Mouse (Mus musculus): Measurements from ENCODE around the gene Rpl36.

Gene Rpl36

GRCm38 (mm10) chr17:56613236-56613844 is at the start of gene Rpl36:
TSS of gene Rpl36 (plus strand) at chr17:56613416.
- TF ChIP-seq POU5F1 (IDR thresholded peaks at IDR 0.05; ENCODE audit: borderline replicate concordance, low read length) = no peak
- TF ChIP-seq CTCF (conservative IDR thresholded peaks at IDR 0.05; ENCODE audit: low read length) = peak; percentile 93
- no peak for TF ChIP-seq NANOG (IDR thresholded peaks at IDR 0.05; ENCODE audit: borderline replicate concordance, low read length)
- H3K36me3 ChIP-seq (ENCODE audit: insufficient read depth, low read length) = peaks cover 52% of the 10 kb centered on the region
- peaks cover 71% of the 10 kb centered on the region for H3K4me1 ChIP-seq (replicated peaks; ENCODE audit: low read depth, low read length)
- H3K4me3 ChIP-seq (replicated peaks; ENCODE audit: low read length) = peak within 1 kb of the TSS; percentile 91
- no peaks in the 10 kb centered on the region for H3K9me3 ChIP-seq (ENCODE audit: low read length)
- no peaks in the 10 kb centered on the region for H3K27me3 ChIP-seq (ENCODE audit: insufficient read depth, low read length)

GRCm38 (mm10) chr17:56566293-56566692 is 46.9 kb upstream of the Rpl36 start:
- Histone ChIP-seq H3K27me3 (ENCODE audit: insufficient read depth, low read length) (no peaks in the 10 kb centered on the region), H3K36me3 (ENCODE audit: insufficient read depth, low read length) (peaks cover 100% of the 10 kb centered on the region), H3K9me3 (ENCODE audit: low read length) (no peaks in the 10 kb centered on the region), H3K4me1 (replicated peaks; ENCODE audit: low read depth, low read length) (peaks cover 40% of the 10 kb centered on the region), H3K4me3 (replicated peaks; ENCODE audit: low read length) (peak overlapping the region; percentile 37)
- TF ChIP-seq NANOG (IDR thresholded peaks at IDR 0.05; ENCODE audit: borderline replicate concordance, low read length) = no peak
- no peak for TF ChIP-seq CTCF (conservative IDR thresholded peaks at IDR 0.05; ENCODE audit: low read length)
- TF ChIP-seq POU5F1 (IDR thresholded peaks at IDR 0.05; ENCODE audit: borderline replicate concordance, low read length) = no peak

DNA sequence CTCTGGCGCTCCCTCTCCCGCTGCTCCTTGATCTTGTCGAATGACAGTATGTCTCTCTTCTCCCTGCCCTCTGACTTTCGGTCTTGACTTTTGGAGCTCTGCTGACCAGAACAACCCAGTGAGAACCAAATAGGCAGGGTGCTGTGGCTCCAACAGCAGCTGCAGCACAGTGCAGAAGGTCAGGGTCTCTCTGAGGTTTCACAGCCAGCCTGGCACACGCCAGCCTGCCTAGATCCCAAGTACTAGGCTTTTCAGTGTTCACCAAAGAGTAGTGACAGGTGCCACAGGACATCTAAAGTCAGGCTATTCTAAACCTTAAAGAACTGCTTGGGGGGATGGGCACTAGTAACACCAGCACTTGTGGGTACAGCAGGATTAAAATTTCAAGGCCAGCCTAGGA is 46.3 kb upstream of the Rpl36 start:
- H3K4me1 ChIP-seq (replicated peaks; ENCODE audit: low read depth, low read length) = peaks cover 39% of the 10 kb centered on the region
- no peaks in the 10 kb centered on the region for H3K9me3 ChIP-seq (ENCODE audit: low read length)
- H3K27me3 ChIP-seq (ENCODE audit: insufficient read depth, low read length) = no peaks in the 10 kb centered on the region
- H3K4me3 ChIP-seq (replicated peaks; ENCODE audit: low read length) = peak overlapping the region; percentile 37; the same call in 1 of the 2 replicates
- TF ChIP-seq CTCF (conservative IDR thresholded peaks at IDR 0.05; ENCODE audit: low read length) (no peak), POU5F1 (IDR thresholded peaks at IDR 0.05; ENCODE audit: borderline replicate concordance, low read length) (no peak), NANOG (IDR thresholded peaks at IDR 0.05; ENCODE audit: borderline replicate concordance, low read length) (no peak)
- H3K36me3 ChIP-seq (ENCODE audit: insufficient read depth, low read length) = peaks cover 100% of the 10 kb centered on the region

DNA sequence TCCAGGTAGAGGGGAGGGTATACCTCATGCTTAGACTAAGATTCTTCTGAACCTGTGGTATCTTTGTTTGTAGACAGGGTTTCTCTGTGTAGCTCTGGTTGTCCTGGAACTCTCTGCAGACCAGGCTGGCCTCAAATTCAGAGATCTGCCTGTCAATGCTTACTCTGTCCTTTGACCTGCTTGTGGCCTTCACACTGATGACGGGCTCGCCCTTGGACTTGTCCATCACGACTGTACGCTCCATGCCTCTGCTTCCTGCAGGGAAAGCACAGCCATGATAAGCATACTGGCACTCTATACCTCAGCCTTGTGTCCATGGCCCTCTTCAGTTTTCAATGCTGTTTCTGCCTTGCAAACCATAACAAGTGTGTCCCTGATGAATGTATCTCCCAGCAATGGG is 45.8 kb upstream of the Rpl36 start:
- peaks cover 100% of the 10 kb centered on the region for H3K36me3 ChIP-seq (ENCODE audit: insufficient read depth, low read length)
- H3K27me3 ChIP-seq (ENCODE audit: insufficient read depth, low read length) = no peaks in the 10 kb centered on the region
- H3K9me3 ChIP-seq (ENCODE audit: low read length) = no peaks in the 10 kb centered on the region
- TF ChIP-seq CTCF (conservative IDR thresholded peaks at IDR 0.05; ENCODE audit: low read length) (no peak), POU5F1 (IDR thresholded peaks at IDR 0.05; ENCODE audit: borderline replicate concordance, low read length) (no peak), NANOG (IDR thresholded peaks at IDR 0.05; ENCODE audit: borderline replicate concordance, low read length) (no peak)
- peaks cover 36% of the 10 kb centered on the region for H3K4me1 ChIP-seq (replicated peaks; ENCODE audit: low read depth, low read length)
- peak overlapping the region; percentile 37; the same call in 1 of the 2 replicates for H3K4me3 ChIP-seq (replicated peaks; ENCODE audit: low read length)

DNA sequence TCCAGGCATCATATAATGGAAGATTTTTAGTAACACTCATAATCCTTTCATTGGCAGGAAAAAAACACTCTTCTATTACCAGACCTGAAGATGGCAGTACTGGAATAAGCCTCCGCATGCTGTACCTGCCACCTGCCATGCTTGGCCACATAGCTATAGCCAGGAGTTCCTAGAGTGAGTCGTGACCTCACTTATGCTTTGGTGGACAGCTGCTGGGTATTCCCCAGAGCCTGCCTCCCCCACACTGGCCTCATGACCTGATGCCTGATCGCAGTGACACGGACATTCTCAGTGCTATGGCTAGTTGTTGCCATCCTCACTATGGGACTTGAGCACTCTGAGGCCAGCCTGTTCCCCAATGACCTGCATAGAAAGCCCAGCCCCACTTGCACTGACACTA is 42.9 kb upstream of the Rpl36 start:
- Histone ChIP-seq H3K27me3 (ENCODE audit: insufficient read depth, low read length) (no peaks in the 10 kb centered on the region), H3K9me3 (ENCODE audit: low read length) (no peaks in the 10 kb centered on the region), H3K4me1 (replicated peaks; ENCODE audit: low read depth, low read length) (peaks cover 21% of the 10 kb centered on the region), H3K4me3 (replicated peaks; ENCODE audit: low read length) (no peak overlapping the region), H3K36me3 (ENCODE audit: insufficient read depth, low read length) (peaks cover 99% of the 10 kb centered on the region)
- TF ChIP-seq NANOG (IDR thresholded peaks at IDR 0.05; ENCODE audit: borderline replicate concordance, low read length) (no peak), POU5F1 (IDR thresholded peaks at IDR 0.05; ENCODE audit: borderline replicate concordance, low read length) (no peak), CTCF (conservative IDR thresholded peaks at IDR 0.05; ENCODE audit: low read length) (no peak)

DNA sequence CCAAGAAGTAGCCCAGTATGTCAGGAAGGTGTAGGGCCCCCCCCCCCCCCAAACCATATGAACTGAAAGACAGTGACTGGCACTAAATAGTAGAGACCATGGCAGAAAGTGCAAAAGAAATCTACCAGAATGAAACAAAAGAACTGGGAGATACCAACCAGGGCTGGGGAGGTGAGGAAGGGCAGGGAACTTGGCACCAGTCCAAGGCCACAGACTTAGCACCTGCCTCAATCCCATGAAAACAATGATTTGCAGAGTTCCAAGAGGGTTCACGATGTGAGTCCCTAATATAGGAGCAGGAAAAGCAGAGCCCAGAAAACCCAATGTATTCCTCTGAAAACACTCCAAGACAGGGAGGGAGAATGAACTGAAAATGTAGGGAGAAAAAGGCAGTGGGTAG is 41.1 kb upstream of the Rpl36 start:
- no peaks in the 10 kb centered on the region for H3K27me3 ChIP-seq (ENCODE audit: insufficient read depth, low read length)
- peaks cover 96% of the 10 kb centered on the region for H3K36me3 ChIP-seq (ENCODE audit: insufficient read depth, low read length)
- H3K4me3 ChIP-seq (replicated peaks; ENCODE audit: low read length) = no peak overlapping the region
- peaks cover 21% of the 10 kb centered on the region for H3K4me1 ChIP-seq (replicated peaks; ENCODE audit: low read depth, low read length)
- H3K9me3 ChIP-seq (ENCODE audit: low read length) = no peaks in the 10 kb centered on the region
- TF ChIP-seq CTCF (conservative IDR thresholded peaks at IDR 0.05; ENCODE audit: low read length) (no peak), POU5F1 (IDR thresholded peaks at IDR 0.05; ENCODE audit: borderline replicate concordance, low read length) (no peak), NANOG (IDR thresholded peaks at IDR 0.05; ENCODE audit: borderline replicate concordance, low read length) (no peak)

- Histone ChIP-seq H3K4me1 (replicated peaks; ENCODE audit: low read depth, low read length) (peaks cover 19% of the 10 kb centered on the region), H3K27me3 (ENCODE audit: insufficient read depth, low read length) (no peaks in the 10 kb centered on the region), H3K36me3 (ENCODE audit: insufficient read depth, low read length) (peaks cover 96% of the 10 kb centered on the region), H3K9me3 (ENCODE audit: low read length) (no peaks in the 10 kb centered on the region), H3K4me3 (replicated peaks; ENCODE audit: low read length) (no peak overlapping the region)
- no peak for TF ChIP-seq CTCF (conservative IDR thresholded peaks at IDR 0.05; ENCODE audit: low read length)
- no peak for TF ChIP-seq NANOG (IDR thresholded peaks at IDR 0.05; ENCODE audit: borderline replicate concordance, low read length)
- no peak for TF ChIP-seq POU5F1 (IDR thresholded peaks at IDR 0.05; ENCODE audit: borderline replicate concordance, low read length)
Observed at GRCm38 (mm10) chr17:56572939-56573338, 40.3 kb upstream of the Rpl36 start.

DNA sequence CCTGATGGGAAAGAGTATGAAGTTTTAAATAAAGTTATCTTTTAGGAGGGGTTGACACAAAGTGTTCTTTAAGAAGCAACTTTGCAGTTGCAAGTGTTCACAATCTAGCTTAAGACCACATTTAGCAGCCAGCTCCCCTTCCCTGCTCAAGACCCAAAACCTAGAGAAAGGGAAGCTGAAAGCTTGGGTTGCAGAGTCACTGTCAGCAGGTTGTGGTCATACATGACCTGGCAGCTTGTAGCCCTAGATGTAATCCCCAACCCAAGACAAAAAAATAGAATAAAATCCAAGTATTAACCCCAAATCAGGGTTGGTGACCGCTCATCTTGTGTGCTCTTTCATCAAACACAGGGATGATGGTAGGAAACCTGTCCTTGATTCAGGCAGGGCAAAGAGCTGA is 30.1 kb upstream of the Rpl36 start:
- no peaks in the 10 kb centered on the region for H3K9me3 ChIP-seq (ENCODE audit: low read length)
- peak overlapping the region; percentile 99 for H3K4me3 ChIP-seq (replicated peaks; ENCODE audit: low read length)
- no peaks in the 10 kb centered on the region for H3K27me3 ChIP-seq (ENCODE audit: insufficient read depth, low read length)
- peaks cover 74% of the 10 kb centered on the region for H3K36me3 ChIP-seq (ENCODE audit: insufficient read depth, low read length)
- TF ChIP-seq NANOG (IDR thresholded peaks at IDR 0.05; ENCODE audit: borderline replicate concordance, low read length) = no peak
- TF ChIP-seq POU5F1 (IDR thresholded peaks at IDR 0.05; ENCODE audit: borderline replicate concordance, low read length) = no peak
- TF ChIP-seq CTCF (conservative IDR thresholded peaks at IDR 0.05; ENCODE audit: low read length) = no peak
- peaks cover 72% of the 10 kb centered on the region for H3K4me1 ChIP-seq (replicated peaks; ENCODE audit: low read depth, low read length)
